Mouse (Mus musculus) myocyte (in vitro differentiated cells): ENCODE measurements around the gene Timm22. TPM values are rescaled to one million over a fixed set of nuclear protein-coding genes. Genes with fewer than 3 reads are reported as not detected.

ENCODE experiments used
- H3K27me3 ChIP-seq: one replicate; pipeline ENCODE4 v1.6.1; 2011; ENCODE audit not compliant: control insufficient read depth, insufficient read depth, insufficient read length
- H3K36me3 ChIP-seq: one replicate; pipeline ENCODE4 v1.6.1; 2011; ENCODE audit not compliant: control insufficient read depth, insufficient read depth
- H3K4me2 ChIP-seq: one replicate; pipeline ENCODE4 v1.6.1; 2011; ENCODE audit warnings: low read depth, control low read depth
- H3K4me3 ChIP-seq: one replicate; pipeline ENCODE4 v1.5.1; 2011; ENCODE audit warnings: mild to moderate bottlenecking, control low read depth, moderate library complexity
- H3K79me2 ChIP-seq: one replicate; pipeline ENCODE4 v1.6.1; 2011; ENCODE audit not compliant: control insufficient read depth, insufficient read depth
- H3ac ChIP-seq: one replicate; pipeline ENCODE4 v1.6.1; 2011; ENCODE audit not compliant: control insufficient read depth, insufficient read length
- CEBPB ChIP-seq: IDR thresholded peaks from 2 replicates; pipeline ENCODE4 v1.6.1; 2011; ENCODE audit warnings: mild to moderate bottlenecking, moderate library complexity; ENCODE audit not compliant: poor library complexity, insufficient read depth, severe bottlenecking
- E2F4 ChIP-seq: IDR thresholded peaks from one replicate; pipeline ENCODE4 v1.6.1; 2011; ENCODE audit warnings: mild to moderate bottlenecking, control low read depth, moderate library complexity; ENCODE audit not compliant: insufficient read depth
- MAX ChIP-seq: IDR thresholded peaks from one replicate; pipeline ENCODE4 v1.6.1; 2011; ENCODE audit warnings: low read depth, mild to moderate bottlenecking, control low read depth
- MYOD1 ChIP-seq, 3 experiments: IDR thresholded peaks; one replicate each; pipeline ENCODE4 v1.6.1; 2011; ENCODE audit warnings: control low read depth in 2 of 3, low read depth in 2 of 3, mild to moderate bottlenecking in 2 of 3, moderate library complexity in 1 of 3; ENCODE audit not compliant: insufficient read length in 2 of 3, control insufficient read depth in 1 of 3
- MYOG ChIP-seq, 3 experiments: IDR thresholded peaks; one replicate each; pipeline ENCODE4 v1.6.1; 2011; ENCODE audit warnings: control low read depth in 2 of 3, low read depth in 2 of 3, mild to moderate bottlenecking in 2 of 3; ENCODE audit not compliant: insufficient read length in 2 of 3, control insufficient read depth in 1 of 3, insufficient read depth in 1 of 3
- POLR2A ChIP-seq: IDR thresholded peaks from one replicate; pipeline ENCODE4 v1.6.1; 2011; ENCODE audit warnings: low read depth, mild to moderate bottlenecking, control low read depth, moderate library complexity; ENCODE audit not compliant: insufficient read length
- POLR2AphosphoS2 ChIP-seq: IDR thresholded peaks from one replicate; pipeline ENCODE4 v1.6.1; 2011; ENCODE audit warnings: low read depth, control low read depth; ENCODE audit not compliant: insufficient read length
- REST ChIP-seq: IDR thresholded peaks from one replicate; pipeline ENCODE4 v1.6.1; 2011; ENCODE audit warnings: mild to moderate bottlenecking, control low read depth, moderate library complexity; ENCODE audit not compliant: insufficient read depth, insufficient read length
- SRF ChIP-seq: IDR thresholded peaks from one replicate; pipeline ENCODE4 v1.6.1; 2011; ENCODE audit warnings: low read depth; ENCODE audit not compliant: control insufficient read depth, insufficient read length
- TCF12 ChIP-seq: IDR thresholded peaks from one replicate; pipeline ENCODE4 v1.6.1; 2011; ENCODE audit warnings: mild to moderate bottlenecking, control low read depth; ENCODE audit not compliant: poor library complexity, insufficient read depth, severe bottlenecking
- TCF3 ChIP-seq: IDR thresholded peaks from one replicate; pipeline ENCODE4 v1.6.1; 2011; ENCODE audit warnings: low read depth, control low read depth; ENCODE audit not compliant: insufficient read length
- USF1 ChIP-seq: IDR thresholded peaks from one replicate; pipeline ENCODE4 v1.6.1; 2011; ENCODE audit warnings: low read depth, mild to moderate bottlenecking, control low read depth, moderate library complexity
- polyA plus RNA-seq: library from polyadenylated mRNA; unstranded; fragments of >200 nt; fragmentation: generic; extraction: Trizol; gene quantifications from one replicate; pipeline ENCODE4 v1.2.1, GENCODE M21; 2012; ENCODE audit warnings: missing spikeins

The Timm22 gene
- polyA plus RNA-seq, 1 experiment: 101 TPM

GRCm38 (mm10) chr11:76392532-76392931 is 14.2 kb upstream of the Timm22 start:
- Histone ChIP-seq H3K4me2 (no peak overlapping the region), H3ac (no peak overlapping the region), H3K36me3 (no peaks in the 10 kb centered on the region), H3K79me2 (peaks cover 97% of the 10 kb centered on the region), H3K4me3 (no peak overlapping the region), H3K27me3 (no peaks in the 10 kb centered on the region)
- TF ChIP-seq E2F4 (no peak), POLR2A (no peak), TCF12 (no peak), SRF (no peak), MYOG (IDR thresholded peaks at IDR 0.05; ENCODE audit: control insufficient read depth in 1 of 3, insufficient read depth in 1 of 3, insufficient read length in 2 of 3, low read depth in 2 of 3) (no peak), REST (no peak), USF1 (no peak), CEBPB (no peak), MAX (no peak), TCF3 (no peak)

- Histone ChIP-seq H3K36me3 (no peaks in the 10 kb centered on the region), H3ac (no peak overlapping the region), H3K79me2 (peaks cover 97% of the 10 kb centered on the region), H3K27me3 (no peaks in the 10 kb centered on the region), H3K4me2 (no peak overlapping the region), H3K4me3 (no peak overlapping the region)
- no peak for TF ChIP-seq SRF
- TF ChIP-seq CEBPB: no peak
- TF ChIP-seq TCF3: no peak
- TF ChIP-seq USF1: no peak
- TF ChIP-seq POLR2A: no peak
- no peak for TF ChIP-seq REST
- no peak for TF ChIP-seq MYOG (IDR thresholded peaks at IDR 0.05; ENCODE audit: control insufficient read depth in 1 of 3, insufficient read depth in 1 of 3, insufficient read length in 2 of 3, low read depth in 2 of 3)
- TF ChIP-seq TCF12: no peak
- TF ChIP-seq MYOD1 (IDR thresholded peaks at IDR 0.05; ENCODE audit: control insufficient read depth in 1 of 3, insufficient read length in 2 of 3, low read depth in 2 of 3): no peak
These were observed 13.8 kb upstream of the Timm22 start for GRCm38 (mm10) chr11:76392996-76393395.

GRCm38 (mm10) chr11:76397650-76398311 is 9.0 kb upstream of the Timm22 start:
- no peaks in the 10 kb centered on the region for H3K27me3 ChIP-seq
- peak overlapping the region; percentile 98 for H3K4me3 ChIP-seq
- H3K4me2 ChIP-seq: peak overlapping the region; percentile 95
- H3K36me3 ChIP-seq: no peaks in the 10 kb centered on the region
- peaks cover 56% of the 10 kb centered on the region for H3K79me2 ChIP-seq
- peak overlapping the region; percentile 66 for H3ac ChIP-seq
- TF ChIP-seq CEBPB (no peak), REST (no peak)

GRCm38 (mm10) chr11:76398312-76398797 is 8.4 kb upstream of the Timm22 start:
- no peaks in the 10 kb centered on the region for H3K36me3 ChIP-seq
- H3ac ChIP-seq: peak overlapping the region; percentile 66
- no peaks in the 10 kb centered on the region for H3K27me3 ChIP-seq
- TF ChIP-seq TCF3: no peak
- no peak for TF ChIP-seq POLR2AphosphoS2
- no peak for TF ChIP-seq TCF12
- TF ChIP-seq USF1: no peak
- TF ChIP-seq MYOG (IDR thresholded peaks at IDR 0.05; ENCODE audit: control insufficient read depth in 1 of 3, insufficient read depth in 1 of 3, insufficient read length in 2 of 3, low read depth in 2 of 3): peak in 2 of 3 experiments; percentile 73 to 81
- TF ChIP-seq SRF: no peak
- TF ChIP-seq MAX: no peak
- no peak for TF ChIP-seq CEBPB
- TF ChIP-seq REST: no peak
- no peak for TF ChIP-seq E2F4
- TF ChIP-seq POLR2A: no peak
- TF ChIP-seq MYOD1 (IDR thresholded peaks at IDR 0.05; ENCODE audit: control insufficient read depth in 1 of 3, insufficient read length in 2 of 3, low read depth in 2 of 3): peak in 2 of 3 experiments; percentile 69 to 79
- peak overlapping the region; percentile 98 for H3K4me3 ChIP-seq
- peaks cover 50% of the 10 kb centered on the region for H3K79me2 ChIP-seq
- peak overlapping the region; percentile 95 for H3K4me2 ChIP-seq

GRCm38 (mm10) chr11:76398798-76399586 is 7.8 kb upstream of the Timm22 start, which contains the start of gene Nxn:
Nxn (minus strand) TSS chr11:76399140.
- H3K36me3 ChIP-seq: no peaks in the 10 kb centered on the region
- peak in 2 of 3 experiments; percentile 88 to 95 for TF ChIP-seq MYOD1 (IDR thresholded peaks at IDR 0.05; ENCODE audit: control insufficient read depth in 1 of 3, insufficient read length in 2 of 3, low read depth in 2 of 3)
- no peak for TF ChIP-seq REST
- TF ChIP-seq MAX: no peak
- peak; percentile 47 for TF ChIP-seq TCF3
- TF ChIP-seq USF1: no peak
- peak; percentile 37 to 95 (median 91) for TF ChIP-seq MYOG (IDR thresholded peaks at IDR 0.05; ENCODE audit: control insufficient read depth in 1 of 3, insufficient read depth in 1 of 3, insufficient read length in 2 of 3, low read depth in 2 of 3)
- peak; percentile 34 for TF ChIP-seq E2F4
- TF ChIP-seq SRF: no peak
- peak; percentile 66 for TF ChIP-seq POLR2A
- peak; percentile 60 for TF ChIP-seq POLR2AphosphoS2
- no peak for TF ChIP-seq TCF12
- TF ChIP-seq CEBPB: no peak
- peaks cover 45% of the 10 kb centered on the region for H3K79me2 ChIP-seq
- no peaks in the 10 kb centered on the region for H3K27me3 ChIP-seq
- H3K4me2 ChIP-seq: peak within 1 kb of the TSS; percentile 99
- H3K4me3 ChIP-seq: peak within 1 kb of the TSS; percentile 98
- peak within 1 kb of the TSS; percentile 66 for H3ac ChIP-seq
